Mouse (Mus musculus) stomach, embryonic 15.5 days (tissue): Measurements from ENCODE around the gene Fbxl2. TPM values are rescaled to one million over a fixed set of nuclear protein-coding genes. Genes with fewer than 3 reads are reported as not detected.
"Not testable (repeated sequence)": the region's sequence is repeated elsewhere in the genome, so short reads cannot be mapped to it uniquely, and the experiment has no call there.

Experiments used
- ATAC-seq: fragments of 200-750 bp; cut with Nextera tagmentation; 2 replicates; pipeline ENCODE4 v1.8.0; 2017; ENCODE audit warnings: low read depth, moderate number of reproducible peaks, moderate TSS enrichment; ENCODE audit not compliant: insufficient read depth, low FRiP score
- H3K27ac ChIP-seq: fragments of 300-500 bp; sonication (generic); 2 replicates; pipeline ENCODE4 v1.5.1; 2015; ENCODE audit warnings: mild to moderate bottlenecking, inconsistent platforms
- H3K27me3 ChIP-seq: fragments of 300-500 bp; sonication (generic); replicated peaks from 2 replicates; pipeline ENCODE4 v1.6.1; 2015; ENCODE audit warnings: inconsistent platforms
- H3K36me3 ChIP-seq: fragments of 300-500 bp; sonication (generic); 2 replicates; pipeline ENCODE4 v1.6.1; 2015; ENCODE audit warnings: inconsistent platforms
- H3K4me1 ChIP-seq: fragments of 300-500 bp; sonication (generic); 2 replicates; pipeline ENCODE4 v1.6.1; 2015; ENCODE audit warnings: inconsistent platforms
- H3K4me2 ChIP-seq: fragments of 300-500 bp; sonication (generic); 2 replicates; pipeline ENCODE4 v1.6.1; 2015; ENCODE audit warnings: mild to moderate bottlenecking, inconsistent platforms
- H3K4me3 ChIP-seq: fragments of 300-500 bp; sonication (generic); replicated peaks from 2 replicates; pipeline ENCODE4 v1.5.1; 2015; ENCODE audit warnings: inconsistent platforms
- H3K9ac ChIP-seq: fragments of 300-500 bp; sonication (generic); 2 replicates; pipeline ENCODE4 v1.6.1; 2015; ENCODE audit warnings: inconsistent platforms
- H3K9me3 ChIP-seq: fragments of 300-500 bp; sonication (generic); 2 replicates; pipeline ENCODE4 v1.6.1; 2016; ENCODE audit warnings: inconsistent platforms
- WGBS: fragments of 180-500 bp; shearing (Covaris S2); methylation state at CpG from one replicate; pipeline ENCODE4 v1.1.7; 2015; 5-methylcytosine and 5-hydroxymethylcytosine counted together
- polyA plus RNA-seq: library from polyadenylated mRNA; unstranded; fragments of >200 nt; fragmentation: Nextera tagmentation; extraction: Ambion mirVana; gene quantifications from 2 replicates; pipeline ENCODE4 v1.2.1, GENCODE M21; 2015

The Fbxl2 gene
- 2.7 and 2.9 TPM in 2 replicates for polyA plus RNA-seq

DNA sequence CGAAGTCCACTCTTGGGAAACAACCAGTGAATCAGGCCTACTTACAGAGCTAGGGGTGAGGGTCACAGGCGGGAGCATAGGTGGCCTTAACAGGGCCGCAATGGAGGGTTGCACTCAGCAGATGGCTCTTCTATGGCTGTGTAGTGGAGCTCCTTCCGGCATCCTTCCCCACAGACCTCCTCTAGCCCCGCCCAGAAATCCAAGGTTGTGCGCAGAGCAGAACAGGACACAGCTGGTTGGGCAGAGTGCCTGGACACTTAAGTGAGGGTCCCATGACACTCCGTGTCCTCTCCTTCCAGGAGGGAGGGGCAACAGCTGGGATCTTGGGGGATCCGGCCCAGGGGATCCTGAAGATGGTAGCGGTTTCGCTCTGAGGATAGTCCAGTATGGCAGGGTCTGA lies at the start of gene Fbxl2:
Fbxl2 (minus strand) TSS at position 164 of the 400 bp plus-strand sequence.
- 75% methylated on average over 10 of the region's 10 CpGs for WGBS
- H3K27me3 ChIP-seq = no peaks in the 10 kb centered on the region
- H3K4me2 ChIP-seq = no peak within 1 kb of the TSS
- H3K4me1 ChIP-seq = no peaks in the 10 kb centered on the region
- no peak within 1 kb of the TSS for H3K9ac ChIP-seq
- H3K4me3 ChIP-seq = no peak within 1 kb of the TSS
- no peak within 1 kb of the TSS for H3K27ac ChIP-seq
- H3K9me3 ChIP-seq = no peaks in the 10 kb centered on the region
- ATAC-seq = 0 out of 2 replicates have a peak, but pooled peaks have one; percentile 15
- H3K36me3 ChIP-seq = no peaks in the 10 kb centered on the region

DNA sequence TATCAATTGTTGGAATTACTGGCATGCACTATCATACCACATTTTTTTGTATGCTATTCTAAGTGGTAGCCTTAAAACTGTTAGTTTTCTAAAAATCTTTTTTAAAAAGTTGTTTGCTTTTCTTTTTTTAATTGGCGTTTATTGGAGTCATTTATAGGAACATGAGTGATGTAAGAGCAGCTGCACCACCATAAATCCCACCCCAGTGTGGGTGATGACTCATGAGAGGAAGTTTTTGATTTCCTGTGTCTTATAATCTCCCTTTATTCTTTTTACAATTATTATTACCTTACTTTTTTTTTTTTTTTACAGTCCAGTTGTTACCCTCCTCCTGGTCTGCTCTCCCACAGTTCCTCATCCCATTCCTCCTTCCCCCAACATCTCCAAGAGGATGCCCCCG lies 48.9 kb upstream of the Fbxl2 start:
- no peak for ATAC-seq
- Histone ChIP-seq H3K27me3 (no peaks in the 10 kb centered on the region), H3K4me1 (no peaks in the 10 kb centered on the region), H3K36me3 (no peaks in the 10 kb centered on the region), H3K27ac (no peak overlapping the region), H3K4me3 (no peak overlapping the region), H3K9ac (no peak overlapping the region), H3K9me3 (no peaks in the 10 kb centered on the region), H3K4me2 (no peak overlapping the region)
- 78% methylated on average over 2 of the region's 2 CpGs for WGBS

DNA sequence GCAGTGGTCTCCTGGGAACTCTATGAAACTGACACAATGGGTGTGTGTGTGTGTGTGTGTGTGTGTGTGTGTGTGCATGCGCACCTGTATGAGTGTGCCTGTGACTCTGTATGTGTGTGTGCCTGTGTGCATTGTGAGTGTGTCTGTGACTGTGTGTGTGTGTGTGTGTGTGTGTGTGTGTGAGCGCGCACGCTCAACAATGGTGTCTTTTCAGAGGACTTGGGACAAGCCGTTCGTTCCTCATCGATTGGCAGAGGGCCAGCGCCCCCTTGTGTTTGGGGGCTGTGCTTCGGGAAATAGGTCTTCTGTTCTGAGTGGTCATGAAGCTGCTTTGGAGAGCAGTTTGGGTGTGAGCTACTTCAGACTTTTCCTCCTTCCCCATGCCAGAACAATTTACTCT lies 46.2 kb upstream of the Fbxl2 start:
- H3K27me3 ChIP-seq, H3K36me3 ChIP-seq, H3K9me3 ChIP-seq, H3K27ac ChIP-seq, H3K4me3 ChIP-seq, H3K4me2 ChIP-seq, H3K9ac ChIP-seq, H3K4me1 ChIP-seq: not testable (repeated sequence)
- 0 out of 2 replicates have a peak, but pooled peaks have one; percentile 5 for ATAC-seq
- WGBS = 10% methylated on average over 9 of the region's 9 CpGs

DNA sequence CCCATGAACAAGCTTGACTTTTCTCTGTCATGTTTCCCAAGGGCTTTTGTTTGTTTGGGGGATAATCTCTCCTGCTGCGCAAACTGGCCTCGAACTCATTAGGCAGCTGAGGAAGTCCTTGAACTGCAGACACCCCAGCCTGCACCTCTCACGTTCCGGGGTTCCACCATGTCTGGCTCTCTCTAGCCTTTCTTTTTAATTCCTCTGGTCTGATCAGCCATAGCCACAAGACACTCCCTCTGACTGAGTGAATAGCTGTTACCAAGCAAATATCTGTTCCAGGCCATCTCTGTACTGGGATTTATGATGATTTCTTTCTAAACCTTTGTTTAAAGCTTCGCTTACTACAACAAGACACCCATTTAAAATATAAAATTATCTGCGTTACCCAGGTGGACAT lies 42.9 kb upstream of the Fbxl2 start:
- not testable (repeated sequence) for H3K4me2 ChIP-seq, H3K27ac ChIP-seq, H3K9ac ChIP-seq, H3K9me3 ChIP-seq, H3K27me3 ChIP-seq, H3K4me1 ChIP-seq, ATAC-seq, H3K4me3 ChIP-seq, H3K36me3 ChIP-seq
- WGBS = 83% methylated on average over 6 of the region's 6 CpGs

DNA sequence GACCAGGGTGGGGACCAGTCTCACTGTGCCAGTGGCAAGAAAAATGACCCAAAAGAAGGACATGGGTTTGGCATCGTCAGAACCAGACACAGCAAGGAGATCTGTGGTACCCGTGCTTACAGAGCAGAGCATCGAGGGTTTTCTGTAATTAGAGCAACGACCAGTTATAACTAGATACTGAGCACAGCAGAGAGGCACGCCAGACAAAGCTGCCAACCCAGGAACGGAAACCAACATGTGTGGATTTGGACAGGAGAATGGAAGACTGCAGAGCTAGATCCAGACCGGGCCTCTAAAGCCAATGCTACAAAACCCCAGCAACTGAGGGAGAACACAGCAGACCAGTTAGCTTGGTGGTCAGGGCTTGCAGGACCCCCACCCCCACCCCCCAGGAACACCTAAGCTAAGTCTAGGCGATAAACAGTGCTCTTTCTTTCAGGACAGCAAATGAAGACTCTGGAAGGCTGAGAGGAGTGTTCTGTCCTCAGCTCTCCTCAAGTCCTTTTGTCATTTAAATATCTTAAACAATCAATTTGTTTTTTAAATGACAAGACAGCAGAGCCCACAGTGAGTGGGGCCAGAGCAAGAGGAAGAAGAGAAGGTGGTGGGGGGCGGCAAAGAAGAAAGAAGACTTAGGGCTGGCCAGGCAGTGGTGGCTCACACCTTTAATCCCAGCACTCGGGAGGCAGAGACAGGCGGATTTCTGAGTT lies 41.3 kb upstream of the Fbxl2 start:
- Histone ChIP-seq H3K9me3 (no peaks in the 10 kb centered on the region), H3K9ac (no peak overlapping the region), H3K4me3 (no peak overlapping the region), H3K36me3 (no peaks in the 10 kb centered on the region), H3K4me2 (no peak overlapping the region), H3K4me1 (no peaks in the 10 kb centered on the region), H3K27me3 (no peaks in the 10 kb centered on the region), H3K27ac (no peak overlapping the region)
- WGBS = 76% methylated on average over 11 of the region's 11 CpGs
- no peak for ATAC-seq

DNA sequence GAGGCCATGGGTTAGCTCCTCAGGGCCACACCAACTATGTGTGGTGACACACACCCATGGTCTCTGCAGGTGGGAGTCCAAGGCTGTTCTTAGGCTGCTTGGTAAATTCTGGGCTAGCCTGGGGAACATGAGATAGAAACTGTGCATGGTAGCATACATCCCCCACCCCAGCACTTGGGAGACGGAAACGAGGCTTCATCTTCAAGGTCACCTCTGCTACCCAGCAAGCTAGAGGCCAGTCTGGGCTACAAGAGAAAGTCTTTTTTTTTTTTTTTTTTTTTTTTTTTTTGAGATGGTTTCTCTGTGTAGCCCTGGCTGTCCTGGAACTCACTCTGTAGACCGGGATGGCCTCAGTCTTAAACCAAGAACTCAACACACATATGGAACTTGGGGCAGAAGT lies 40.4 kb upstream of the Fbxl2 start:
- Histone ChIP-seq H3K36me3 (no peaks in the 10 kb centered on the region), H3K9me3 (no peaks in the 10 kb centered on the region), H3K4me2 (no peak overlapping the region), H3K27ac (no peak overlapping the region), H3K27me3 (no peaks in the 10 kb centered on the region), H3K4me3 (no peak overlapping the region), H3K4me1 (no peaks in the 10 kb centered on the region), H3K9ac (no peak overlapping the region)
- no peak for ATAC-seq
- WGBS = 77% methylated on average over 3 of the region's 3 CpGs

DNA sequence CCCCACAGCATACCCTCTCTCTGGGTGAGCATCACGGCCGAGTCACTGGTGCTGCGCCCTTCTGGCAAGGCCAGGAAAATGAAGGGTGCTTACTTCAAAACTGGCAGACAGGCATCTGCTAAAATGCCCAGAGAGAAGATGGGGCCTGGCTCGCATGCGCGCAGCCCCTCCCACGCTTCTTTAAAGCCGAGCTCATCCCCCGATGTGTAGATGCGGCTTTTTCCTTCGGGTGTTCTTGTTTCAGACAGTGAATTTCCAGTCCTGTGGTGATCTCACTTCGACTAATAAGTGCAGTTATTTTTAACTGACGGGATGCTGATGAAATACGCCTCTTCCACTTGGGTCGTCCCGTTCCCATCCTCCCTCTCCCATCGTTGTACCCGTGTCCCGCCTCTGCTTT lies 27.7 kb upstream of the Fbxl2 start:
- Histone ChIP-seq H3K9me3 (no peaks in the 10 kb centered on the region), H3K4me2 (no peak overlapping the region), H3K27ac (no peak overlapping the region), H3K4me3 (no peak overlapping the region), H3K9ac (no peak overlapping the region), H3K4me1 (no peaks in the 10 kb centered on the region), H3K36me3 (no peaks in the 10 kb centered on the region), H3K27me3 (no peaks in the 10 kb centered on the region)
- ATAC-seq = no peak
- 77% methylated on average over 19 of the region's 19 CpGs for WGBS

DNA sequence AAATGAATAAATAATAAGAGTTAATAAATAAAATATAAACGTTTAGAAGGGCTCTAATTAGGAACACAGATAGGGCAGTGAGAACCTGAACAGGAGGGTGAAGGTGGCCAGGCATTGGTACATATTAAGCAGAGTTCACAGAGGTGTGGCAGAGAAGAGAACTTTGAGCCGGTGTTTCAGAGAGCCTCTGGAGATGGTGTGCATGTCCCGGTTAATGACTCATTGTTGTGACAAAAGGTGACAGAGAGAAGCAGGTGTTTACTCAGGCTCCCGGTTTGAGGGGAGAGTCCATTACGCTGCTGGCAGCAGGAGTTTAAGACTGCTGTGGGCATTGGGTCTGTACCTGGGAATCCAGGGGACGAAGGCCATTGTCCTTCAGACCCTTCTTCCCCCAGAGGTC lies 23.4 kb upstream of the Fbxl2 start:
- no peak for ATAC-seq
- H3K27me3 ChIP-seq = no peaks in the 10 kb centered on the region
- WGBS = 43% methylated on average over 6 of the region's 6 CpGs
- H3K4me3 ChIP-seq = no peak overlapping the region
- no peaks in the 10 kb centered on the region for H3K36me3 ChIP-seq
- H3K4me2 ChIP-seq = no peak overlapping the region
- no peaks in the 10 kb centered on the region for H3K9me3 ChIP-seq
- no peak overlapping the region for H3K9ac ChIP-seq
- no peak overlapping the region for H3K27ac ChIP-seq
- no peaks in the 10 kb centered on the region for H3K4me1 ChIP-seq

DNA sequence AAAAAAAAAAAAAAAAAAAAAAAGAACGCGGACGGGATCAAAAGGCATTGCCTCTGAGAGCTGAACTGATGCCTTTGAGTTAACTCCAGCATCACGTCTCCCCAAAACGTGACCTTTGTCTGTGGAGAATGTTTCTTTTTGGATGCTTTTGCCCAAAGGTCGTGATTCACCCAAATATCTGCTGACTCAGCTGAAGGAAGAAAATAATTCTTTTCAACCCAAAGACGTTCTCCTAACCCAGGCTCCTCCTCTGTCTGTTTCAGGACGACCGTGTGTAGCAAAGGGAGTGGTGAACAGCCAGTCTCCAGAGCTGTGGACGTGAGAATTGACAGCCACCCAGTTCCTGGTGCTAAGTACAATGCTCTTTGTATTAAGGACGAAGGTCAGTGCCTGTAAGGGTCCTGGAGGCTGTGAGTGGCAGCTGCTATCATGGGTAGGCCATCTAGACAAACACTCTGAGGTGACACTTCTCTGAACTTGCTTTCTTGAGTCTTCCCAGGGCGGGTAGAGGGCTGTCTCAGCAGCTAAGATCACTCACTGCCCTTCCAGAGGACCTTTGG lies 22.6 kb upstream of the Fbxl2 start:
- Histone ChIP-seq H3K4me2 (no peak overlapping the region), H3K4me3 (no peak overlapping the region), H3K9ac (no peak overlapping the region), H3K27ac (no peak overlapping the region), H3K9me3 (no peaks in the 10 kb centered on the region), H3K27me3 (no peaks in the 10 kb centered on the region), H3K4me1 (no peaks in the 10 kb centered on the region), H3K36me3 (no peaks in the 10 kb centered on the region)
- 60% methylated on average over 12 of the region's 12 CpGs for WGBS
- ATAC-seq = no peak

DNA sequence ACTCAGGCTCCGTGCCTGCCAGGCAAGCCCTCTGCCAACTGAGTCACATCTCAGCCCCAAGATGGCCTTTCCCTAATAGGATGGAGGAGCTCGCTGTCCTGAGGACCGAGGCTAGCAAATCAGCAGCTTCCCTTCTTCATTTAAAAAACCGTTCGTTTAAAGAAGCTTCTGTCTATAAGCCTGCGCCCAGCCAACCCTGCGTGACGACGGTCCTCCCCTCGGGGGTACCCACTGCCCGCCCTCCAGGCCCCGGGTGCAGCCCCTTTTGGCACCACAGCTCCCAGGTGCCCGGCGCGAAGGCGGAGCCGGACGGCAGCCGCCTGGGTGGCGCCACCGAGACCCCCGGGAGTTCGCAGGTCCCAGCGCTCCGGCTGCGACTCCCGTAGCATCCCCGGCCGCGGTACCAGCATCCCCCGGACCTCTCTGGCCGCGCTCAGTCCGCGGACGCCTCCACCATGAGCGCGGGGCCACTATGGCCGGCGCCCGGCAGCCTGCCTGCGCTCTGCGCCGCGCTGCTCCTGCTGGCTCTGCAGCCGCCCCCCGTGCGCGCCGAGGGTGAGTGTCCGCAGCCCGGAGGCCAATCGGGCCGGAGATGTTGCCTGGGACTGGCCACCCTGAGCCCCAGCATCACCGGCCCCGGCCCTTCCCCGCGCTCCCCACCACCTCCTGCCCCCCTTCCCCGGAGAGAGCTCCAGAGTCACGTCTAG lies 11.3 kb upstream of the Fbxl2 start, which contains the start of gene Susd5:
Susd5 (plus strand) TSS at position 51 of the 707 bp plus-strand sequence.
- H3K9ac ChIP-seq = no peak within 1 kb of the TSS
- ATAC-seq = no peak

DNA sequence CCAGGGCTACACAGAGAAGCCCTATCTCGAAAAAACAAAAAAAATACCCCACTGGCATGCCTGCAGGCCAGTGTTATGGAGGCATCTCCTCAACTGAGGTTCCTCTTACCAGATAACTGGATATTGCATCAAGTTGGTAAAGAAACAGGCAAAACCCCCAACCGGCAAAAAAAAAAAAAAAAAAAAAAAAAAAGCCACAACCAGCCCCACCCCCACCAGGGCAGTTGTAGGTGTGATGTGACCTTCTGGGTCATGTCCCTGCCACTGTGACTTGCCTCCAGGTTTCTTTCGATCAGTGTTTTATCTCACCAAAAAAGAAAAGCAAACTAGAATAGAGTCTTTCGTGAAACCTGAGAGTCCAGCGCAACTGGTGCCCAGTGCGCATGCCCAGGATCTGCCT lies 6.9 kb upstream of the Fbxl2 start:
- H3K27ac ChIP-seq = no peak overlapping the region
- H3K4me3 ChIP-seq = no peak overlapping the region
- H3K36me3 ChIP-seq = no peaks in the 10 kb centered on the region
- H3K9me3 ChIP-seq = no peaks in the 10 kb centered on the region
- no peak for ATAC-seq
- peaks cover 27% of the 10 kb centered on the region for H3K27me3 ChIP-seq
- H3K9ac ChIP-seq = no peak overlapping the region
- H3K4me2 ChIP-seq = no peak overlapping the region
- WGBS = 62% methylated on average over 6 of the region's 6 CpGs
- H3K4me1 ChIP-seq = peaks cover 8% of the 10 kb centered on the region

More for the DNA sequence above, 11.3 kb upstream of the Fbxl2 start, which contains the start of gene Susd5:
- H3K9me3 ChIP-seq = no peaks in the 10 kb centered on the region
- peaks cover 35% of the 10 kb centered on the region for H3K27me3 ChIP-seq
- H3K4me1 ChIP-seq = peaks cover 8% of the 10 kb centered on the region
- no peaks in the 10 kb centered on the region for H3K36me3 ChIP-seq
- peak within 1 kb of the TSS; percentile 41 for H3K4me3 ChIP-seq
- H3K27ac ChIP-seq = no peak within 1 kb of the TSS
- peak within 1 kb of the TSS; percentile 83 for H3K4me2 ChIP-seq
- 2% methylated on average over 58 of the region's 60 CpGs for WGBS

DNA sequence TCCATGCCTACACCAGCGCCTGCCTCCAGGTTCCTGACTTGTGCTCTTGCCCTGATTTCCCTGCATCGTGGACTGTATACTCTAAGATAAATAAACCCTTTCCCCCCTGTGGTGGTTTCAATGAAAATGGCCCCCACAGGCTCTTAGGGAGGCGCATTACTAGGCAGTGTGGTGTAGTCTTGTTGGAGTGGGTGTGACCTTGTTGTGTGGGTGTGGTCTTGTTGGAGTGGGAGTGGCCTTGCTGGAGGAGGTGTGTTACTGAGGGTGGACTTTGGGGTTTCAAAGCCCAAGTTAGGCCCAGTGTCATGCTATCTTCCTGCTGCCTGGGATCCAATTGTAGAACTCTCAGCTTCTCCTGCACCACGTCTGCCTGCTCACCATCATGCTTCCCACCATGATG lies 6.0 kb upstream of the Fbxl2 start:
- Histone ChIP-seq H3K9ac (no peak overlapping the region), H3K4me2 (no peak overlapping the region), H3K27ac (no peak overlapping the region), H3K4me1 (peaks cover under 1% of the 10 kb centered on the region; the same call in 1 of the 2 replicates), H3K9me3 (no peaks in the 10 kb centered on the region), H3K36me3 (no peaks in the 10 kb centered on the region), H3K4me3 (no peak overlapping the region), H3K27me3 (peaks cover 19% of the 10 kb centered on the region)
- no peak for ATAC-seq
- WGBS = 65% methylated on average over 4 of the region's 4 CpGs
